12 mouse cellular contexts compared by ENCODE assay signal in genomic region chr5:64876086-64876830, GRCm38 (mm10). TPM values are rescaled to one million over a fixed set of nuclear protein-coding genes. Genes with fewer than 3 reads are reported as not detected.
DNase-seq lines count a peak whose midpoint lies in the region; ATAC-seq lines count a peak whose summit lies in the region.
"Had no signal": no experiment of that assay in that cellular context is flagged by ENCODE, and none has a peak within 500 bp of the region (broad histone marks: within the 10 kb centered on the region; RNA-seq: fewer than 3 reads in every experiment).

No protein-coding gene starts in this region.

- H3K9me3 ChIP-seq in hindbrain, embryonic 12.5 days (replicated peaks): no peaks in the 10 kb centered on the region
- H3K9me3 ChIP-seq in hindbrain, embryonic 16.5 days (ENCODE audit: control insufficient read depth, low read length): no peaks in the 10 kb centered on the region
- no peaks in the 10 kb centered on the region for H3K9me3 ChIP-seq in intestine, embryonic 15.5 days

- no peak overlapping the region for H3K4me3 ChIP-seq in hindbrain, embryonic 12.5 days
- H3K4me3 ChIP-seq in hindbrain, embryonic 16.5 days (ENCODE audit: low read length): no peak overlapping the region
- H3K4me3 ChIP-seq in intestine, embryonic 15.5 days (replicated peaks): no peak overlapping the region

- no peak overlapping the region for H3K4me2 ChIP-seq in hindbrain, embryonic 12.5 days (replicated peaks)
- no peak overlapping the region for H3K4me2 ChIP-seq in hindbrain, embryonic 16.5 days (ENCODE audit: low read length)
- H3K4me2 ChIP-seq in intestine, embryonic 15.5 days (replicated peaks): no peak overlapping the region

- no peak overlapping the region for H3K9ac ChIP-seq in hindbrain, embryonic 12.5 days
- no peak overlapping the region for H3K9ac ChIP-seq in hindbrain, embryonic 16.5 days (ENCODE audit: low read depth, low read length)
- H3K9ac ChIP-seq in intestine, embryonic 15.5 days: no peak overlapping the region

- WGBS in hindbrain, embryonic 12.5 days: 75% methylated on average over 12 of the region's 12 CpGs
- WGBS in hindbrain, embryonic 16.5 days: 67% methylated on average over 12 of the region's 12 CpGs
- WGBS in intestine, embryonic 15.5 days: 69% methylated on average over 12 of the region's 12 CpGs

- ATAC-seq in hindbrain, embryonic 12.5 days (ENCODE audit: low FRiP score): no peak
- ATAC-seq in hindbrain, embryonic 16.5 days: no peak
- ATAC-seq in intestine, embryonic 15.5 days: peak; percentile 37; the same call in 1 of the 2 replicates
- ATAC-seq in cerebellum, adult (ENCODE audit: insufficient number of reproducible peaks, low FRiP score, low TSS enrichment): no peak
- ATAC-seq: inflammation-experienced regulatory T-cells, adult 6 months had no signal

- no peaks in the 10 kb centered on the region for H3K27me3 ChIP-seq in hindbrain, embryonic 12.5 days
- no peaks in the 10 kb centered on the region for H3K27me3 ChIP-seq in hindbrain, embryonic 16.5 days (replicated peaks; ENCODE audit: control insufficient read depth, insufficient read depth, low read length)
- H3K27me3 ChIP-seq in intestine, embryonic 15.5 days (replicated peaks): no peaks in the 10 kb centered on the region

- peak overlapping the region; percentile 50; the same call in 1 of the 2 replicates for H3K27ac ChIP-seq in hindbrain, embryonic 12.5 days
- no peak overlapping the region for H3K27ac ChIP-seq in hindbrain, embryonic 16.5 days (ENCODE audit: low read depth, low read length)
- peak overlapping the region; percentile 66; the same call in 1 of the 2 replicates for H3K27ac ChIP-seq in intestine, embryonic 15.5 days

- peak; percentile 75 for DNase-seq in Muller cell, postnatal 12 days (ENCODE audit: inconsistent ontology term)
- peak; percentile 90 for DNase-seq in fibroblast of lung, adult 2 months (ENCODE audit: low read depth)
- no peak for DNase-seq in cerebellum, adult 9-11 months
- no peak for DNase-seq in left cerebral cortex, adult 9 months (ENCODE audit: low spot score in 2 of 2)
- DNase-seq: adrenal gland, postnatal 10 days; liver; spleen, adult 18-20 months had no signal

- H3K4me1 ChIP-seq in hindbrain, embryonic 12.5 days: peaks cover 20% of the 10 kb centered on the region
- peaks cover 13% of the 10 kb centered on the region for H3K4me1 ChIP-seq in hindbrain, embryonic 16.5 days (ENCODE audit: control insufficient read depth, insufficient read depth, low read depth, low read length)
- H3K4me1 ChIP-seq in intestine, embryonic 15.5 days (replicated peaks): peaks cover 18% of the 10 kb centered on the region

- no peaks in the 10 kb centered on the region for H3K36me3 ChIP-seq in hindbrain, embryonic 12.5 days
- no peaks in the 10 kb centered on the region for H3K36me3 ChIP-seq in hindbrain, embryonic 16.5 days (ENCODE audit: control insufficient read depth, insufficient read depth, low read length)
- H3K36me3 ChIP-seq in intestine, embryonic 15.5 days: no peaks in the 10 kb centered on the region

RNA-seq across cellular contexts. Expression of gene Tlr1, which starts 57.1 kb away (rescaled TPM):
- 0.53 and 0.62 TPM in 2 replicates for polyA plus RNA-seq in hindbrain, embryonic 12.5 days (2016; fragmentation: Nextera tagmentation; extraction: Ambion mirVana)
- 0.29 and 0.46 TPM in 2 replicates for polyA plus RNA-seq in hindbrain, embryonic 16.5 days (2015; fragmentation: Nextera tagmentation; extraction: Ambion mirVana)
- polyA plus RNA-seq in intestine, embryonic 15.5 days (2015; fragmentation: Nextera tagmentation; extraction: Ambion mirVana): 1.0 and 1.3 TPM in 2 replicates

Comparison
In these comparisons a context has a peak if more than half of its experiments do, and no peak if none do; other contexts are left out.
1. DNase-seq: peak in Muller cell, postnatal 12 days (single experiment) and fibroblast of lung, adult 2 months (single experiment); none in cerebellum, adult 9-11 months (single experiment) and left cerebral cortex, adult 9 months (0 of 2).